Mouse (Mus musculus) embryo, embryonic 10 days (tissue): ENCODE measurements around the gene Olfr479.
"Not testable (repeated sequence)": the region's sequence is repeated elsewhere in the genome, so short reads cannot be mapped to it uniquely, and the experiment has no call there.

Experiments
- DNase-seq: peaks from one replicate; pipeline ENCODE4 v3.0.0-alpha.2; 2015; ENCODE audit warnings: low spot score

Olfr479 gene

DNA sequence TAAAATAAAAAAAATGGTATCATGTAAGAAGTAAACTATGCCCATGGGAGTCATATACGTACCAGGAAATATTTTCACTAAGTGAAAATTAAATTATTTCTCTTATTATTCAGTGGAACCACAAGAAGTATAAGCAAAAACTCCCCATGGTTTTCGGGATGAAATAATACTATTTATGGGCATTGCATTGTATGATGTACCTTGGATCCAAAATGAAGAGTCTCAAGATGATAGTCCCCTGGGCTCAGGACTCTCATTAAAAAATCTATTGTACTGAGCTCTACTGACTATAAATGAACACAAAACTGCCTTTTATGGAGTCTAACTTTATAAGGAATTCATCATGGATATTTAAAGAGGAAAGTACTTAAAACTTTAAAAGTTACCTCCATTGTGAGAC is at the start of gene Olfr479:
Olfr479 (plus strand) TSS at position 301 of the 400 bp plus-strand sequence.
- DNase-seq = no peak

- not testable (repeated sequence) for DNase-seq
Measured at GRCm38 (mm10) chr7:108014256-108014655, 36.2 kb upstream of the Olfr479 start.

DNA sequence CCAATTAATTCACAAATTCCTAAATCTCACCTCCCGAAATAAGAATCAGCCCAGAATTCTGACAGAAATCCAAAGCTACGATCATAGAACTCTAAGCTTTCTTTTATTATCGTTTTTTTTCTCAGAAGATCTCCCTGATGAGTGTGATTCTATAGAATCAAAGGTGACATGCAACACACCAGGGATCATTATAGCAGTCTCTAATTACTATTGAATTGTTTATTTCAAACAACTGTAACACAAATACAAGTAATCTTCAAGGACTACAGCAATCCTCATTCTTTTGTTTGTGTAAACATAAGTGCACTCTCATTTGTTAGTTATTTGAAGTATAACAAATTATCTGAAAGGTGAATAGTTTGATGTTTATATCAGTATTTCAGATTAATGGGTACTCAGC is 16.6 kb upstream of the Olfr479 start, which contains the start of gene Olfr478:
Olfr478 (minus strand) TSS at position 101 of the 400 bp plus-strand sequence.
- no peak for DNase-seq

DNA sequence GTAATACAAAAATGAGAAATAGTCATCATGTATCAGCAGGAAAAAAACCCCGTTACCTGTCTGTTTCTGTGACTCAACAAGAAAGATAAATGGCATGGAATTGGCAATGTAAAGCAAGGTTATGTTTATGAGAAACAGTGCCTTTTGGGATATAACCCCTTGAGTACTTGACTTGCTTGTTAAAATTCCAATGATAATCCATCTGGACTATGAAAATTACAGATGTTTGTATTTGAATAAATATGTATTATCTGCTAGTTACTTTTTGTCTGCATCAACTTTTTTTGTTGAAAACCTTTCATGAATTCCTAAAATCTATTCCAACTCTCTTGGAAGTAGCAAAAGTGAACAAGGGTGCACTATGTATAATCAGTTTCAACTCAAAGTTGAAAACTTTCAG is 16.8 kb downstream of the Olfr479 start, which contains the start of gene Olfr480:
Olfr480 (minus strand) TSS at position 101 of the 400 bp plus-strand sequence.
- no peak for DNase-seq

GRCm38 (mm10) chr7:108079555-108079954 is 29.1 kb downstream of the Olfr479 start, which contains the start of gene Olfr481:
Olfr481 (plus strand) TSS chr7:108079855.
- DNase-seq = no peak

- no peak for DNase-seq
Measured at GRCm38 (mm10) chr7:108097486-108097885, 47.0 kb downstream of the Olfr479 start, which contains the start of gene Olfr482. Olfr482 (minus strand) TSS chr7:108097586.

DNA sequence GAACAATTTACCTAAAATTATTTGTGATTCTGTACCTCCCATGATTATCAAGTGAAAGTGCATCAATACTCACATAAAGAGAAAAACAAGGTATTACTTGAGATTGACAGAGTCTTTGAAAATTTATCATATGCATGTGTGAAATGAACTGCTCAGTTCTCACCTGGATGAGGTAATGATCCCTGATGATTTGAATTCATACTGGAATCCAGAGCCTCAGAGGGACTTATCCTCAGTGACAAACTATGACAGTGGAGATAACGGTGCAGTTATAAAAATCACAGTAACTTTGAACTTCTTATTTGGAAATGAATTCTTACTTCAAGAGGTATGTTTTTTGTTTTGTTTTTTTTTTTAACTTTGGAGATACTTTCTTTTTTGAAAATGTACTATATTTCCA is 50.1 kb downstream of the Olfr479 start, which contains the start of gene Olfr483:
Olfr483 (plus strand) TSS at position 301 of the 400 bp plus-strand sequence.
- no peak for DNase-seq
